ENCODE assay signal across 30 mouse cellular contexts in the genomic region with DNA sequence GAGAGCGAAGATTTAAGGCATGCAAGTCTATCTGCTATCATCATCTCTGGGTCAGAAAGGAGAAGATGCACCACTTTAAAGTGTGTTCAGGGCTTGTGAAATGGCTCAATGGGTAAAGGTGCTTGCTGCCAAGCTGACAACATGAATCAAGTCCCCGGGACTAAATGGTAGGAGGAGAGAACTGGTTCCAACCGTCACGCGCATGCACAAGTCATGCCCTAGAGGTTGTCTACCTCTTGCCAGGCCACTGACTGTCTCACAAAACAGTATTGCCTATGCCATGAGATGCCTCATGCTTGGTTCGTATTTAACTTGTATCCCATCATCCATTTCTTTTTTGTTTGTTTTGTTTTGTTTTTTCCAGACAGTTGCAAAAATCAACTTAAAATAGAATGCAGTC. TPM values are rescaled to one million over a fixed set of nuclear protein-coding genes. Genes with fewer than 3 reads are reported as not detected.
A peak's percentile ranks its signal among the peaks of the same experiment; 100 is the strongest.
DNase-seq lines count a peak whose midpoint lies in the region; ATAC-seq and TF ChIP-seq lines count a peak whose summit lies in the region.
"Had no signal": no experiment of that assay in that cellular context is flagged by ENCODE, and none has a peak within 500 bp of the region (broad histone marks: within the 10 kb centered on the region; RNA-seq: fewer than 3 reads in every experiment).

No protein-coding gene starts in this region.

- 50% methylated on average over 6 of the region's 6 CpGs for WGBS in kidney, adult 2 months
- 68% methylated on average over 6 of the region's 6 CpGs for WGBS in kidney, embryonic 16.5 days

- no peaks in the 10 kb centered on the region for H3K36me3 ChIP-seq in kidney, adult 2 months (ENCODE audit: control insufficient read depth, insufficient read depth, low read length)
- 0 out of 2 replicates have a peak, but pooled peaks cover 10% of the 10 kb centered on the region for H3K36me3 ChIP-seq in E14TG2a.4 (ENCODE audit: insufficient read depth, low read length)
- H3K36me3 ChIP-seq in kidney, embryonic 16.5 days (ENCODE audit: insufficient read depth, low read length) = no peaks in the 10 kb centered on the region; the same call in 1 of the 2 replicates
- H3K36me3 ChIP-seq: embryonic facial prominence, embryonic 15.5 days; hindbrain, embryonic 15.5 days; lung, embryonic 15.5 days; midbrain, embryonic 15.5 days; stomach, embryonic 15.5 days had no signal

- no peak for TF ChIP-seq POLR2A in kidney, adult 2 months (IDR thresholded peaks at IDR 0.05; ENCODE audit: low read depth, low read length)

- H3K4me2 ChIP-seq in kidney, embryonic 16.5 days (replicated peaks; ENCODE audit: low read depth, low read length) = no peak overlapping the region
- H3K4me2 ChIP-seq: embryonic facial prominence, embryonic 15.5 days; heart, embryonic 12.5 days; hindbrain, embryonic 15.5 days; limb, embryonic 13.5 days; lung, embryonic 15.5 days; midbrain, embryonic 15.5 days; stomach, embryonic 15.5 days had no signal

- ATAC-seq in kidney, embryonic 16.5 days (ENCODE audit: low FRiP score, low TSS enrichment) = no peak; the same call in 1 of the 2 replicates
- no peak for ATAC-seq in granulocyte monocyte progenitor cell, adult 5-6 weeks (replicated peaks; ENCODE audit: poor library complexity, severe bottlenecking)
- ATAC-seq: forebrain, embryonic 14.5 days; midbrain, embryonic 15.5 days had no signal

- no peak overlapping the region for H3K4me3 ChIP-seq in kidney, adult 2 months (ENCODE audit: insufficient read depth, low read depth, low read length)
- H3K4me3 ChIP-seq in E14TG2a.4 (replicated peaks; ENCODE audit: low read length) = peak overlapping the region; percentile 56; the same call in 1 of the 2 replicates
- no peak overlapping the region for H3K4me3 ChIP-seq in kidney, embryonic 16.5 days (ENCODE audit: low read length)
- H3K4me3 ChIP-seq: embryonic facial prominence, embryonic 10.5 days; embryonic facial prominence, embryonic 15.5 days; heart, adult 2 months; heart, embryonic 12.5 days; hindbrain, embryonic 15.5 days; left cerebral cortex, adult 2 months; limb, embryonic 13.5 days; lung, embryonic 15.5 days; midbrain, embryonic 10.5 days; midbrain, embryonic 15.5 days; stomach, embryonic 15.5 days had no signal

- TF ChIP-seq CTCF in kidney, adult 2 months (conservative IDR thresholded peaks at IDR 0.05; ENCODE audit: insufficient read depth, insufficient read length, low read depth, low read length) = no peak
- no peak for TF ChIP-seq CTCF in E14TG2a.4 (conservative IDR thresholded peaks at IDR 0.05; ENCODE audit: low read length)

- no peaks in the 10 kb centered on the region for H3K27me3 ChIP-seq in kidney, adult 2 months (replicated peaks; ENCODE audit: control insufficient read depth, insufficient read depth, low read length)
- no peaks in the 10 kb centered on the region for H3K27me3 ChIP-seq in E14TG2a.4 (ENCODE audit: insufficient read depth, low read length)
- no peaks in the 10 kb centered on the region for H3K27me3 ChIP-seq in kidney, embryonic 16.5 days (ENCODE audit: insufficient read depth, low read length)
- H3K27me3 ChIP-seq: CH12.LX; embryonic facial prominence, embryonic 15.5 days; heart, embryonic 12.5 days; hindbrain, embryonic 15.5 days; limb, embryonic 13.5 days; lung, embryonic 15.5 days; midbrain, embryonic 15.5 days; stomach, embryonic 15.5 days had no signal

- H3K4me1 ChIP-seq in kidney, adult 2 months (ENCODE audit: control insufficient read depth, insufficient read depth, low read length) = peaks cover 4% of the 10 kb centered on the region
- peaks cover 59% of the 10 kb centered on the region for H3K4me1 ChIP-seq in E14TG2a.4 (replicated peaks; ENCODE audit: low read depth, low read length)
- peaks cover 24% of the 10 kb centered on the region for H3K4me1 ChIP-seq in kidney, embryonic 16.5 days (ENCODE audit: insufficient read depth, low read length)

- no peak overlapping the region for H3K9ac ChIP-seq in kidney, embryonic 16.5 days (replicated peaks; ENCODE audit: low read length)
- H3K9ac ChIP-seq: embryonic facial prominence, embryonic 15.5 days; heart, embryonic 12.5 days; hindbrain, embryonic 15.5 days; limb, embryonic 13.5 days; liver, embryonic 14.5 days; lung, embryonic 15.5 days; midbrain, embryonic 15.5 days; stomach, embryonic 15.5 days had no signal

- H3K9me3 ChIP-seq in E14TG2a.4 (ENCODE audit: low read length) = no peaks in the 10 kb centered on the region
- no peaks in the 10 kb centered on the region for H3K9me3 ChIP-seq in kidney, embryonic 16.5 days (ENCODE audit: low read length)
- H3K9me3 ChIP-seq: embryonic facial prominence, embryonic 10.5 days; embryonic facial prominence, embryonic 15.5 days; G1E; heart, embryonic 12.5 days; hindbrain, embryonic 15.5 days; limb, embryonic 13.5 days; lung, embryonic 15.5 days; midbrain, embryonic 10.5 days; midbrain, embryonic 15.5 days; stomach, embryonic 15.5 days had no signal

- peak; percentile 23 to 43 for DNase-seq in cerebellum, postnatal 10 days
- DNase-seq in cerebellum, postnatal 25 days = no peak
- DNase-seq in kidney, adult 2 months = peak; percentile 62
- no peak for DNase-seq in kidney, adult 18-20 months
- no peak for DNase-seq in thymus, postnatal 14 days
- DNase-seq: adrenal gland, postnatal 10 days; cerebellum, adult 9-10 months; gastrocnemius, postnatal 25 days; heart, adult 2 months; layer of hippocampus, adult 9-11 months; right cerebral cortex, postnatal 25 days; thymus, postnatal 25 days had no signal

- no peak overlapping the region for H3K27ac ChIP-seq in kidney, adult 2 months (ENCODE audit: insufficient read depth, low read depth, low read length)
- H3K27ac ChIP-seq in kidney, embryonic 16.5 days (ENCODE audit: low read length) = peak overlapping the region; percentile 91; the same call in 1 of the 2 replicates
- H3K27ac ChIP-seq: embryonic facial prominence, embryonic 10.5 days; embryonic facial prominence, embryonic 15.5 days; heart, adult 2 months; hindbrain, embryonic 15.5 days; left cerebral cortex, adult 2 months; limb, embryonic 13.5 days; liver, embryonic 14.5 days; lung, embryonic 15.5 days; midbrain, embryonic 10.5 days; midbrain, embryonic 15.5 days; stomach, embryonic 15.5 days had no signal

RNA-seq across cellular contexts. Expression of gene Igf2bp3, which starts 48.9 kb away (rescaled TPM):
- polyA plus RNA-seq in kidney, adult 2 months (2012; rRNA removed) = 0.03 and 0.04 TPM in 2 replicates
- 40.8 and 44.4 TPM in 2 replicates for polyA plus RNA-seq in kidney, embryonic 16.5 days (2015; fragmentation: Nextera tagmentation; extraction: Ambion mirVana)
- 0.26 TPM in 1 of 2 replicates, not detected in the other for total RNA-seq in granulocyte monocyte progenitor cell, adult 5-6 weeks (2014; fragmentation: Nextera tagmentation)
- under 0.01 and 0.09 TPM in 2 replicates for total RNA-seq in granulocyte monocyte progenitor cell, adult 5-6 weeks (2017)
- total RNA-seq: heart, adult 2 months had no signal
- polyA plus RNA-seq: cortical plate, adult 2 months; heart, adult 2 months had no signal

Comparison
In these comparisons a context has a peak if more than half of its experiments do, and no peak if none do; other contexts are left out.
1. DNase-seq: peak in cerebellum, postnatal 10 days (2 of 2) and kidney, adult 2 months (single experiment); none in cerebellum, postnatal 25 days (0 of 2), kidney, adult 18-20 months (single experiment) and thymus, postnatal 14 days (single experiment).
2. RNA of gene Igf2bp3, which starts 48.9 kb away (polyA plus RNA-seq): 40.8 to 44.4 TPM in kidney, embryonic 16.5 days; 0.03 to 0.04 TPM in kidney, adult 2 months; every median in the first group is over 10 times any median in the second.